Mouse (Mus musculus) forelimb bud, embryonic 11.5 days (tissue): ENCODE results near the gene Svs2.
"Not testable (repeated sequence)": the region's sequence is repeated elsewhere in the genome, so short reads cannot be mapped to it uniquely, and the experiment has no call there.

Source experiments
- DNase-seq: peaks from one replicate; pipeline ENCODE4 v3.0.0-alpha.2; 2012; ENCODE audit warnings: low read depth, low spot score

Svs2 gene

DNA sequence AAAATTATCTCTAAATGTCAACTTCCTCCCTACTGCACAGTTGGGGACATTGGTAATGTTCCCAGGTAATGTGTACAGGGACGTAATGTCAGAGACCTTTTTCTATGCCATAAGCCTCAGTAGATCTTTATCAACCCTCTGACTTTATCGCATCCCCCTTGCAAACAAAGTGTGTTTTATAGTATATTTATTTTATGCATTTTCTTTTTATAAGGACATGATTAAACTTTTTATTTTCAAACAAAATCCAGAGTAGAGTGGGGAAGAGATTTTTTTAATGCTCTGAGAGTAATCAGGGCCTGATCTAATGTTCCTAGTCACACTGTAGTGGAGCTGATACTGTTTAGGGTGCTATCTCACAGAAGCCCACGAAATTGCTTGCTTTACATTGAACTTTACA is at the start of gene Svs2:
Gene Svs2, minus strand, starts transcription at position 101 of the 400 bp plus-strand sequence.
- DNase-seq, result no peak

DNA sequence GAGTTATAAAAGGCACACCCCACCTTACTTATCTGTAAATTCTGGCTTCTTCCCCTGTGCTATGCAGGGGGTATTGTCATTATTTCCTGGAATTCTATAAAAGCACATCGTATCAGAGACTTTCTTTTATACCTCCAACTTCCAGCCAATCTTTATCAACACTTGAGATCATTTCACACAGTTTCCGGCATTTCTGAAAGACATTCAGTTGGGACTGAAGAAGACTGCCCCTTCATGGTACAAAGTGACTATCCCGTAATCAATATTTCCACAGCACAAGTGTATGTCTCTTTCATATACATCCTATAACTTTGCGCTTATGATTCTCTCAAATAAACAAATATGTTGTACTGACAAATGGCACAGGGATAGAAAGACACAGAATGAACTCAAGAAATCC is 40.1 kb upstream of the Svs2 start, which contains the start of gene Svs4:
Gene Svs4, minus strand, starts transcription at position 101 of the 400 bp plus-strand sequence.
- no peak for DNase-seq

DNA sequence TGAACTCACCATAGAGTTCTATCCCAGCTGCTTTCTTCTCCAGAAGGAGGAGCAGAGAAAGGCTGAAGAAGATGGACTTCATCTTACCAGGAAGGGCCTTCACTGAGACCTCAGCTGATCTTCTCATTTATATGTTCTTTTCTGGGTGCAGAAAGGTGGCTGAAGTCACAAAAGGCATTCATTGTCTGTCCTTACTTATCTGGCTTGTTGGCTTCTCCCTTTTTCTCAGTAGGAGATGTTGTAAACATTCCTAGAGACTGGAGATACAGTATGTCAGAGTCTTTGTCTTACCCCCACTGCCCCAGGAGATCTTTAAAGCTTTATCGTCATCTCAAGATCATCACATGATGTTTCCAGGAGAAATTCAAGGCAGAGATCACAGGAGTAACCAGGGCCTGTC is 18.3 kb upstream of the Svs2 start, which contains the start of gene Svs3b:
Gene Svs3b, minus strand, starts transcription at position 101 of the 400 bp plus-strand sequence.
- not testable (repeated sequence) for DNase-seq

DNA sequence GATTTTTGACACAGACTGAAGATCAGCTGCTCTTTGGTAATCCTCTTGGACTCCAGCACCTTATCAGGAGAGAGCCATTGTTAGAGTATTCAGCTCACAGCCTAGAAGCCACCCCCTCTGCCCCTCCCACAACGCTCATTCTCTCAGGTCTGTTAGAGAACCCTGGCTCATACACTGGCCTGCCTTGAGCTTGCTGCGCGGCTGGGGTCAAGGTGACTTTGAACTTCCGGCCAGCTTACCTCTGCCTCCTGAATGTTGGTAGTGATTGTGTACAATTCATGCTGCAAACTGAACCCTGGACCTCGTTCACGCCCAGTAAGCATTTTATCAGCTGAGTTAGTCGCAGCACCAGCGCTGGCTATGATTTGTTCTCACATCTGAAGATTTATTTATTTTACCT is 5.6 kb downstream of the Svs2 start:
- DNase-seq, result no peak

DNA sequence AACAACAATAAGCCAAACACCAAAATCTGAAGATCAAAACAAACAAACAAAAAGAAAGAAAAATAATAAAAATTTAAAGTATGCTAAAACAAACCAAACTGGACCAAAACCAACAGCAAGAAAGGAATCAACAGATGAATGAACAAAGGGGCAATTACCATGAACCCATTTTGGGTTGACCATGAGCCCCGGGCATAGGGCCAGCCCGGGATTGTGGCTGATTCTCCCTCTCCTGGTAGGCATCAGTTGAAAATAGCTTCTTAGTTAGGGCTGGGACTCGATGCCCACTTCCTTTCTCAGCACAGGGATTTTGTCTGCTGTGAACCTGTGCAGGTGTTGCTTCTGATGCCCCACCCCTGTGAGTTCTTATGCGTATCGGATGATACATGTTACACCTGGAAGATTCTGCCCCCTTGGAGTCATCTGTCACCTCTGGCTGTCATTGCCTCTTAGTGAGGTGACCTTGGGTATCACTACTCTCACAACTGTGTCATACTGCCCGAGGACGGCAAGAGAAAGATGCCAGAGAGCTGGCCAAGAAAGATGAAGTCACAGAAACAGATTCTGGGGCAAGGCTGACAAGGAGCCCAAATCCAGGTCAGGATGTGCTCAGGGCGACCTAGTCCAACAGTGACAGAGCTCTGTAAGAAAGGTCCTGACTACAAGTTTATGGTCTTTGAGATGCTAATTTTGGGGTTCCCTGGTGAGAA is 9.8 kb downstream of the Svs2 start:
- no peak for DNase-seq

DNA sequence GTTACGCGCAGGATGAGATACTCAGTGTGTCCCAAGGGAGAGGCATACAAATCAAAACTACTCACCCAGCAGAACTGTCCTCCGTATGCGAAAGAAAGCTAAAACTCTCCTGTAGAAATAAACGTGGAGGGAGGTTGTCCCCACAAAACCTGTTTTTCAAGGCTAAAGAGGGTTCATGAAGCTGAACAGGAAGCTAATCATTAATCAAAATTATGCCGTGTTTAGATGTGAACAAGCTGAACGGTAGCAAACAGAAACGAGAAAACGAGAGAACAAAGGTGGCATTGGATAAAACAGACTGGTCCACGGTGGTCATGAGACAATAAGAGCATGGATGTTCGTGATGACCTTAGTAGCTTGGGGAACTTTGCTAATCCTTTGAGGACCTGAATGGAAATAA is 16.7 kb downstream of the Svs2 start, which contains the start of gene Wfdc15b:
Gene Wfdc15b, minus strand, starts transcription at position 139 of the 400 bp plus-strand sequence.
- no peak for DNase-seq

DNA sequence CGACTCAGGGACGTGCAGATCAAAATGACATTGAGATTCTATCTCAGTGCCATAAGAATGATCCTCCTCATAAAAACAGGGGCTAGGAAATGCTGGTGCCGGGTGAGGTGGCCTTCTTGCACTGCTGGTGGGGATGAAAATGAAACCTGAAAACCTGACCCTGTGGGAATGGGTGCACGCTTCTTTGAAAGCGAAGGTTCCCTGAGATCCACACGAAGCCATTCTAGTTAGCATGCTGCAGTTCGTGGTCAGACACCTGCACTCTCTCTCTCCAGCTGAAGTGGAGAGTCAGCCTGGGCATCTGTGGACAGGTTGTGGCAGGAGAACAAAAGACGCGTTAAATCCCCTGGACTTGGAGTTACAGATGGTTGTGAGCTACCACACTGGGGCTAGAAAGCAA is 19.0 kb downstream of the Svs2 start:
- DNase-seq, result no peak

DNA sequence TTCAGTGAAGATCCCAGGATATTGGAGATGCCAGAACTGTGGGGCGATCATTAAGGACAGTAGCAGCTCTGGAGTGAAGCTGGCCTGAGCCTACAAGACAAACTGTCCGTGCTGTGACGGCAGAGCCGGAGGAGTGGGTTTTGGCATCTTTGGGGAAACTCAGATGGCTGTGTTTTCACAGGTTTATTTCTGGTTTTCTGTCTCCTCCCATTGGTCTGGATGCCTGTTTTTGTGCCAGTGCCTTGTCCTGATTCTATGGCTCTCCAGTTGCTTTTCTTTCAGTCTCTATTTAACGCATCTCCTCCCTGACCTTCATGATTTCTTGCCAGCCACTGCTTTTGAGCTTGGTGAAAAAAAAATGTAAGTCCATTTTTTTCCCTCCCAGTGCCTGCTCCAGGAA is 25.6 kb downstream of the Svs2 start:
- no peak for DNase-seq

DNA sequence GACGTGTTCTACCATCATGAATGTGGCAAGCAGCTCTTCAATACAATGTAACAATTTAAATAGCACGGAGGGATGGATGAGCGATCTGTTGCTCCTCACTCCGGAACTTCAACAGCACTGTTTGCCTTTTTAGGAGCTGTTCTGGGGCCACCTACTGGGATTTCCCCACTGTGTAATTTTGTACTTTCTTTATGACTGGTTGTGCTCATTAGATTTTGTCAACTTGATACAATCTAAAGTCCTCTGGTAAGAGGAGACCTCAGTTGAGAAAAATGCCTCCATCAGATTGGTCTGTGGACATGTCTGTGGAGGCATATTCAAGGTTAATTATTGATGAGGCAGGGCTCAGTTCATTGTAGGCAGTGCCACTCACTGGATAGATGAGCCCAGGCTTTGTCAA is 27.4 kb downstream of the Svs2 start:
- no peak for DNase-seq

DNA sequence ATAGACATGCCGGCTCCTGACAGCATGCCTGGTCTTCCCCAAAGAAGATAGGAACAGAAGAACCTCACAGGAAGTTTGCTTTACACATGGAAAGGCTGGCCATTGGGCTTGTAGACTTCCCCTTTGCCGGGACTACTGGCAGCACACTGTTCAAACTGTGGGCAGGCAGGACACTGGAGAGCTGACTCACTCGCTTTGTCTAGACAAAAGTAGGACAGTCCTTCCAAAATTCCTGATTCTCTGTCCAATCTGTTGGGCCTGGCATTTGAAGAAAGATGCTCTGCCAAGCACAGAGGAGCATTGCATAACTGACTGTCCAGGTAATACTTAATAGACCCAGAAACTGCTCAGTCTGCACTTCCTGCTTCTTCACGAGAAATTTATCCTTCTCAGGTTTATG is 31.6 kb downstream of the Svs2 start:
- no peak for DNase-seq

DNA sequence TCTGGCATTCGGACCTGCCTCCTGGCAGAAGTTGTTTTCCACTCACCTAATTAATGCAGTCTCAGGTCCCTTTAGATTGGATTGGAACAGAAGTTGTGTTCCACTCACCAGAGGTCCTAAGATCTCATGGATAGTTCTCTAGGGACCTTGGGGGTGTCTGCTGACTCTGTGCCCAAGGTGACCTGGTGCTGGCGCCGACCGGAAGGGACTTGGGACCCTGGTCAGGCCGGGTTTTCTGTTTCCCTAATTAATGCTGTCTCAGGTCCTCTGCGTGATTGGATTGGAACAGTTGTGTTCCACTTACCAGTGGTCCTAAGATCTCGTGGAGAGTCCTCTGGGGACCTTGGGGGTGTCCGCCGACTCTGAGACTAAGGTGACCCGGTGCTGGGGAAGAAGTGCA is 32.3 kb downstream of the Svs2 start:
- not testable (repeated sequence) for DNase-seq

DNA sequence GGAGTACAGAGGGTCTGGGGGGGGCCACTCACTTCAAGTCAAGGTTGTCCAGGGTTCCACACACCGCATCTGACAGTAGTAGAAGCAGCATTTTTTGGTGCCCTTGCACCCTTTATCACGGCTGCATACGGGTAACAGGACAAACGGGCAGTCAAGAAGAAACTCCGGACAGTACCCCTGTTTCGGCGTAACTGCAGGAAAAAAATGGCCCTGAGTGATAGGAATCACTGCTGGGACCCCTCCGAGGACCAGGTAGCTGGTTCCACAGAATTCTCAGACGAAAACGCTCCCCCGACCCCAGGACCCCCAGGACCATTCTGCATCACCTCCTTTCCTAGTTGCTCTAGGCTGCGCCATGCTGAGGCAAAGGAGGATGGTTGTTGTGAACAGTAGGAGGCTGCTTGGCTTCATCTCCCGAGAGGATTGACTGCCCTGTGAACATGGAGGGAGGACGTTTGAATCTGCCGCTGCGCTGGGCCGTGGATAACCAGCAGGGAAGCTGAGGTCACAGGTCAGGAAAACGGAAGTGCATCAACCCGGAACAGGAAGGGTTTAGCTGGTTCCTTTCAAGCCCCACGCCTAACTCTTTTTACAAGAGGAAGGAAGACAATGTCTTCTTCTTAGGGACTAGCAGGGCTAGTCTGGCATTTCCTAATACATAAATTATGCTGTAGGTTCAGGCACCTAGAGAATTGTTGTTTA is 38.5 kb downstream of the Svs2 start, which contains the start of gene Wfdc15a:
Gene Wfdc15a, minus strand, starts transcription at position 505 of the 702 bp plus-strand sequence.
- DNase-seq, result no peak

DNA sequence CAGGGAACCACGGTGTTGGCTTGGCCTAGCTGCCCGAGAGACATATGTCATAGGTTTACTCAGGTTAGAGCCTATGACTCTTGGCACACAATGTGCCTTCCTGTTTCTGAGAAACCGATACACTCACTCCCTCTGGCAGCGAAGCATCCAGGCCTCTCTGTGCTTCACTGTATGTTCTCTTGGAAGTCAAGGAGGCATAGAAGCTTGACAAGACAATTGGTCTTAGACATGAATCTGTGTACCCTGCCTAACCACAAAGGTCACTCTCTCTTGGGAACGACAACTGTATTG is 41.6 kb downstream of the Svs2 start:
- no peak for DNase-seq

DNA sequence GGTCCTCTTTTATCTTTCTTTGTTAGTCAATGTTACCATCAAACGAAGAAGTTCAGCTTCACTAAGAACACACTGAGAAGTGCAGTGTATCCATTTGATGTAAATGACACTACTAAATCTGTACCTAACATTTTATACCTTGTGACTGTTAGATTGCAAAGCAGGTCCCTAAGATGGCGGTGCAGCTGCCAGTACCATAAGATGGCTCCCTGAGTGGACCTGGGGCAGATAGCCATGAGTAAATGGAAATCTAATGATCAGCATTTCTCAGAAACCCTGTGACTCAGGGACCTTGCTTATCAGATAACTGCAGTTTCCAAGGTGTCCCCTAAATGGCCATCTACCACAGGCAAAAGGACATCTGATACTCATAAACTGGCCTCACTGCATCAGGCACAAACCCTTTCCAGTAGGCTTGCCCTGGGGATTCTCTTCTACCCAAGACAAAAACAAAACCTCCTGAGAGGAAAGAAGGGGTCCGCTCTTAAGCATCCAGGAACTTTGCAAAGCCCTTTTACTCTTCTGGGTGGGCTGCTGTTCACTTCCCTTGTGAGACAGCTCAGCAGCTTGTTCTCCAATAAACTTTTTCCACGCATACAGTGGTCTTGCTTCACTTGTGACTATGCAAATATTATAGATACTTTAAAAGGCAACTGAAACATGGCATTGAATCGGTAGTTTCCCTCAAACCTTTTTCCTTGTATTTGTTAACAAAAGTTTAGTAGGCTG is 42.1 kb downstream of the Svs2 start:
- no peak for DNase-seq

DNA sequence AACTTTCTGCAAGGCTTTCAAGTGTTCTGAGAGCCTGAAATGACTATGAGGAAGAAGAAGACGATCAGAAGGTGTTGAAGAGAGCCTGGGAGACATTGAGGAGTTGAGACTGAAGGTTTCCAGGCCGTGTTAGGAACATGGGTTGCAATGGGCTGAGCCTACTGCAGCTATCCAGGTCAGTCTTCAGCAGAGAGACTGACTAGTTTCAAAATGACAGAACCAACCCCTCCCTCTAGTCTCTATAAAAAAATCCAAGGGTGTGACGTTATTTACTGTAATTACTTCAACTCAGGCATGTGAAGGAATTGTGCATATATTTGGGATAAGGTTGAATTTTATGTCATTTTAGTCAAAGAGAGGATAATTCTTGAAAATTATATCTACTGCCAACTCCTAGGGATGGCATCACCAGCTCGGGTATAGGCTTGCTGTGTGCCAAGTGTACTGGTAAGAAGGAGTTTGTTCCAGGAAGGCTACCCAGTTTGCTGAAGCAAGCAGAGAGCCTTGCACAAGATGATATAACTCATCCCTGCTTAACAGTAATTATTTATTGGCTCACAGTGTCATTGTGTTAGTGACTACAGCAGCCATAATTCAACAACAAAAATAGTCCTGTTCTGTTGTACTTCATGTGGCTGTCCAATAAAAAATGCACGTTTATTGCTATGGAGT is 43.2 kb downstream of the Svs2 start:
- no peak for DNase-seq

DNA sequence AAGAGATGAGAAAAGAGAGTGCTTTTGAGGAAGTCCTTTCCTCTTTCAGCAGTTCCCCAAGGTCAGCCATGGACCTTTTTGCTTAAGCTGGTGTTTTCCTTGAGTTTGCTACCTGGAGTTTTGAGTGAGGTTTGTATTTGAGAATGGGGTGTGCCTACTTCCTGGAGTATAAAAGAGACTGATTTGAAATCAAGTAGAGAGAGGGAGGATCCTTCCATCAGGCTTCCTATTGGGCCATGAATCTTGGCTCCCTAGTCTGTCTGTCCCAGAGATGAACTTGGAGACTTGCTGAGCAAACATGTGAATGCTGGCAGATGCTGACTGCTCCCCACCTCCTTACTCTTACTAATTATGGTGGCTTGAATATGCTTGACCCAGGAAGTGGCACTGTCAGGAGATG is 46.0 kb downstream of the Svs2 start:
- DNase-seq, result no peak

DNA sequence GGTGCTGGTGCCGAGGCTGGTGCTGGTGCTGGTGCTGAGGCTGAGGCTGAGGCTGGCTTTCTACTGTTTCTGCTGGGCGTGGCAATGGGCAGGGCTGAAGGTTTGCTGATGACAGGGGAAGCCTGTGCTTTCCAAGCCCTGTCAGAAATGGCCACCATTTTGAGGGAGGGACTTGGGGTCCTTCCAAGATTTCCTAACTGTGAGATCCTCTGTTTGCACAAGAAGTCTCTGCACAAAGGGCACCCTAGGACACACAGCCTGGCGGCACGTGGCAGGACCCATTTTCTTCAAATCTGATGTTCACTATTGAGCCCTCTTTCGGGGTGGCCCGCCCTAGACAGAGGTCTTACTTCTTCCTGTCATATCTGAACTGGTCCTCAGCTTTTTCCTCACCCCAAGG is 47.7 kb downstream of the Svs2 start, which contains the start of gene Wfdc12:
Gene Wfdc12, minus strand, starts transcription at position 33 of the 400 bp plus-strand sequence.
- no peak for DNase-seq

DNA sequence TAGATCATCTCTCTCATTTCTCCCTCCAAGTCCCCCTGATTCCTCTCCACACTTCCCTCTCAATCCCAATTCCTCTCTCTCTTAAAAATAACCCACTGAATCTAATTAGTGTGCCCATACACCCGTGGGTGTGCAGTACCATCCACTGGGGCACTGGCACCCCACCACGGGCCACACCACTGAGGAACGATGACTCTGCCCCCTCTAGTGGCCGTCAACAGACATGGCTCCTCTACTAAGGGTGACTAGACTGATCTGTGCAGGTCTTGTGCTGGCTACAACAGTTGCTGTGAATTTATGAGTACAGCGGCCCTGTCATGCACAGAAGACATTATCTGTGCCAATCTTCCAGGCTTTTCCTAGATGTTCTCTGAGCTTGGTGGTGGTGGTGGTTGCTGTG is 49.5 kb downstream of the Svs2 start:
- no peak for DNase-seq
